Mouse (Mus musculus): ENCODE results near the gene Hps1. TPM values are rescaled to one million over a fixed set of nuclear protein-coding genes. Genes with fewer than 3 reads are reported as not detected.

Hps1 gene
- total and polyA plus RNA-seq, 2 experiments: 3.1 to 14.3 TPM

DNA sequence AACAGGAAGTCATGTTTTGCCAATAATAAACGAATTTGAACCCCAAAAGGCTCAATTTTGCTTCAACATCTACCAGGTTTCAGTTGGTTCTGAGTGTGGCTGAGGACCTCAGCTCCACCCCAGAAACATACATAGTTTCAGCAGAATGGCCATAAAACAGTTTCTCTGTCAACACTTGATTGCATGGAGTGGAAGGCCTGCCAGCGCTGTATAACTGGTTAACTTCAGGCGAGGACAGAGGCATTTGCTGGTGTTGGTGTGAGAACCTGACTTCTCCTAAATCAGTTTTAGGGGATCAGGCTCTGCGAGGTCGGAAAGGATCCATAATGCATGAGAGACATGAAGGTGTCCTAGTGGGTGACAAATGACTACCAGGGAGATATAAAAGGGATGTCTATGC is 30.4 kb upstream of the Hps1 start:
- H3K27ac ChIP-seq (replicated peaks; ENCODE audit: insufficient read depth, low read depth, low read length): no peak overlapping the region
- TF ChIP-seq POLR2A (IDR thresholded peaks at IDR 0.05; ENCODE audit: extremely low read depth, insufficient read depth, low read length) (no peak), CTCF (IDR thresholded peaks at IDR 0.05; ENCODE audit: low read depth, low read length) (no peak)
- no peak overlapping the region for H3K9ac ChIP-seq (ENCODE audit: low read depth, low read length)
- H3K27me3 ChIP-seq (ENCODE audit: control insufficient read depth, insufficient read depth, low read length): no peaks in the 10 kb centered on the region
- H3K79me2 ChIP-seq (ENCODE audit: control insufficient read depth, insufficient read depth, low read length): no peaks in the 10 kb centered on the region
- H3K4me1 ChIP-seq (ENCODE audit: control insufficient read depth, insufficient read depth, low read length): no peaks in the 10 kb centered on the region
- DNase-seq (ENCODE audit: extremely low read depth, low read depth, low spot score): no peak
- 71% methylated on average over 5 of the region's 5 CpGs for WGBS
- H3K36me3 ChIP-seq (ENCODE audit: control insufficient read depth, insufficient read depth, low read length): no peaks in the 10 kb centered on the region
- H3K4me3 ChIP-seq (ENCODE audit: insufficient read depth, low read depth, low read length): no peak overlapping the region

GRCm38 (mm10) chr19:42809491-42809890 is 29.7 kb upstream of the Hps1 start:
- no peak overlapping the region for H3K4me3 ChIP-seq (ENCODE audit: insufficient read depth, low read depth, low read length)
- H3K9ac ChIP-seq (ENCODE audit: low read depth, low read length): no peak overlapping the region
- H3K79me2 ChIP-seq (ENCODE audit: control insufficient read depth, insufficient read depth, low read length): no peaks in the 10 kb centered on the region
- no peaks in the 10 kb centered on the region for H3K27me3 ChIP-seq (ENCODE audit: control insufficient read depth, insufficient read depth, low read length)
- WGBS: 89% methylated on average over 10 of the region's 10 CpGs
- no peak for DNase-seq (ENCODE audit: extremely low read depth, low read depth, low spot score)
- TF ChIP-seq POLR2A (IDR thresholded peaks at IDR 0.05; ENCODE audit: extremely low read depth, insufficient read depth, low read length): no peak
- no peak for TF ChIP-seq CTCF (IDR thresholded peaks at IDR 0.05; ENCODE audit: low read depth, low read length)
- no peak overlapping the region for H3K27ac ChIP-seq (replicated peaks; ENCODE audit: insufficient read depth, low read depth, low read length)
- H3K36me3 ChIP-seq (ENCODE audit: control insufficient read depth, insufficient read depth, low read length): no peaks in the 10 kb centered on the region
- H3K4me1 ChIP-seq (ENCODE audit: control insufficient read depth, insufficient read depth, low read length): no peaks in the 10 kb centered on the region

- H3K9ac ChIP-seq (ENCODE audit: low read depth, low read length): no peak overlapping the region
- 69% methylated on average over 2 of the region's 2 CpGs for WGBS
- H3K27me3 ChIP-seq (ENCODE audit: control insufficient read depth, insufficient read depth, low read length): peaks cover 3% of the 10 kb centered on the region; the same call in 1 of the 2 replicates
- no peak for DNase-seq (ENCODE audit: extremely low read depth, low read depth, low spot score)
- H3K27ac ChIP-seq (replicated peaks; ENCODE audit: insufficient read depth, low read depth, low read length): no peak overlapping the region
- H3K4me1 ChIP-seq (ENCODE audit: control insufficient read depth, insufficient read depth, low read length): no peaks in the 10 kb centered on the region
- no peaks in the 10 kb centered on the region for H3K36me3 ChIP-seq (ENCODE audit: control insufficient read depth, insufficient read depth, low read length)
- no peak overlapping the region for H3K4me3 ChIP-seq (ENCODE audit: insufficient read depth, low read depth, low read length)
- no peaks in the 10 kb centered on the region for H3K79me2 ChIP-seq (ENCODE audit: control insufficient read depth, insufficient read depth, low read length)
- TF ChIP-seq CTCF (IDR thresholded peaks at IDR 0.05; ENCODE audit: low read depth, low read length) (no peak), POLR2A (IDR thresholded peaks at IDR 0.05; ENCODE audit: extremely low read depth, insufficient read depth, low read length) (no peak)
Measured at GRCm38 (mm10) chr19:42797866-42798265, 18.1 kb upstream of the Hps1 start.

GRCm38 (mm10) chr19:42795801-42796200 is 16.0 kb upstream of the Hps1 start:
- Histone ChIP-seq H3K27ac (replicated peaks; ENCODE audit: insufficient read depth, low read depth, low read length) (no peak overlapping the region), H3K4me3 (ENCODE audit: insufficient read depth, low read depth, low read length) (no peak overlapping the region)

GRCm38 (mm10) chr19:42794914-42795613 is 15.3 kb upstream of the Hps1 start:
- no peaks in the 10 kb centered on the region for H3K36me3 ChIP-seq (ENCODE audit: control insufficient read depth, insufficient read depth, low read length)
- peak; percentile 50 for DNase-seq (ENCODE audit: extremely low read depth, low read depth, low spot score)

More at GRCm38 (mm10) chr19:42795801-42796200, 16.0 kb upstream of the Hps1 start:
- Histone ChIP-seq H3K9ac (ENCODE audit: low read depth, low read length) (no peak overlapping the region), H3K27me3 (ENCODE audit: control insufficient read depth, insufficient read depth, low read length) (peaks cover 3% of the 10 kb centered on the region; the same call in 1 of the 2 replicates), H3K4me1 (ENCODE audit: control insufficient read depth, insufficient read depth, low read length) (no peaks in the 10 kb centered on the region), H3K79me2 (ENCODE audit: control insufficient read depth, insufficient read depth, low read length) (no peaks in the 10 kb centered on the region), H3K36me3 (ENCODE audit: control insufficient read depth, insufficient read depth, low read length) (no peaks in the 10 kb centered on the region)
- TF ChIP-seq POLR2A (IDR thresholded peaks at IDR 0.05; ENCODE audit: extremely low read depth, insufficient read depth, low read length) (no peak), CTCF (IDR thresholded peaks at IDR 0.05; ENCODE audit: low read depth, low read length) (no peak)
- no peak for DNase-seq (ENCODE audit: extremely low read depth, low read depth, low spot score)
- 48% methylated on average over 9 of the region's 9 CpGs for WGBS

DNA sequence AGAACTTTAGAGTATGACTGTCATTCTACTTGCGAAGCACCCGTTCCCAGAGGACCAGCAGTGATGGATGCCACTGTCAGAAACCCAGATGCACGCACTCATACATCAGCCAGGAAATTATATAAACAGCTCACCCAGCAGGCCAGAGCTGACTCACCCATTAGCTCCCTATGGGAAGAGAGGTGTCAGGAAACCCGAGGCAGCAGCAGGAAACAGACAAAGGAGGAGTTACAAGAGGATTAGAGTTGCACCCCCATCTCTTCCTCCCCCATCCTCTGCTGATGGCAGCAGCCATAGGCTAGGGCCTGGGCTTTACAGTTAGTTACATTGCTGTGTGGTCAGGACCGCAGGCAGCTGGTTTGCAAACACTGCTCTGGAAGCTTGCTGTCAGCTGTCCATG is 8.5 kb upstream of the Hps1 start:
- 53% methylated on average over 5 of the region's 5 CpGs for WGBS
- no peak for TF ChIP-seq POLR2A (IDR thresholded peaks at IDR 0.05; ENCODE audit: extremely low read depth, insufficient read depth, low read length)
- TF ChIP-seq CTCF (IDR thresholded peaks at IDR 0.05; ENCODE audit: low read depth, low read length): no peak
- Histone ChIP-seq H3K9ac (ENCODE audit: low read depth, low read length) (no peak overlapping the region), H3K4me3 (ENCODE audit: insufficient read depth, low read depth, low read length) (no peak overlapping the region), H3K36me3 (ENCODE audit: control insufficient read depth, insufficient read depth, low read length) (no peaks in the 10 kb centered on the region), H3K27me3 (ENCODE audit: control insufficient read depth, insufficient read depth, low read length) (no peaks in the 10 kb centered on the region), H3K4me1 (ENCODE audit: control insufficient read depth, insufficient read depth, low read length) (no peaks in the 10 kb centered on the region), H3K79me2 (ENCODE audit: control insufficient read depth, insufficient read depth, low read length) (no peaks in the 10 kb centered on the region), H3K27ac (replicated peaks; ENCODE audit: insufficient read depth, low read depth, low read length) (no peak overlapping the region)
- DNase-seq (ENCODE audit: extremely low read depth, low read depth, low spot score): no peak

More at GRCm38 (mm10) chr19:42794914-42795613, 15.3 kb upstream of the Hps1 start:
- Histone ChIP-seq H3K27me3 (ENCODE audit: control insufficient read depth, insufficient read depth, low read length) (peaks cover 3% of the 10 kb centered on the region; the same call in 1 of the 2 replicates), H3K4me1 (ENCODE audit: control insufficient read depth, insufficient read depth, low read length) (no peaks in the 10 kb centered on the region), H3K27ac (replicated peaks; ENCODE audit: insufficient read depth, low read depth, low read length) (no peak overlapping the region), H3K4me3 (ENCODE audit: insufficient read depth, low read depth, low read length) (peak overlapping the region; percentile 27), H3K9ac (ENCODE audit: low read depth, low read length) (peak overlapping the region; percentile 38; the same call in 1 of the 2 replicates), H3K79me2 (ENCODE audit: control insufficient read depth, insufficient read depth, low read length) (no peaks in the 10 kb centered on the region)
- no peak for TF ChIP-seq POLR2A (IDR thresholded peaks at IDR 0.05; ENCODE audit: extremely low read depth, insufficient read depth, low read length)
- peak; percentile 87 for TF ChIP-seq CTCF (IDR thresholded peaks at IDR 0.05; ENCODE audit: low read depth, low read length)
- WGBS: 5% methylated on average over 31 of the region's 31 CpGs
